In genomic region chr5:33207136-33207535, GRCm38 (mm10) we compare ENCODE assay signal across 20 mouse cellular contexts. TPM values are rescaled to one million over a fixed set of nuclear protein-coding genes. Genes with fewer than 3 reads are reported as not detected.
DNase-seq lines count a peak whose midpoint lies in the region; ATAC-seq and TF ChIP-seq lines count a peak whose summit lies in the region.
"Had no signal": no experiment of that assay in that cellular context is flagged by ENCODE, and none has a peak within 500 bp of the region (broad histone marks: within the 10 kb centered on the region; RNA-seq: fewer than 3 reads in every experiment).

No protein-coding gene starts in this region.

- peak; percentile 81 for DNase-seq in heart, adult 11 months
- no peak for DNase-seq in heart, postnatal 14 days
- peak; percentile 30 for DNase-seq in lung, embryonic 14.5 days
- DNase-seq in lung, postnatal 10 days: no peak
- DNase-seq in stomach, postnatal 0 days (ENCODE audit: low spot score): no peak
- DNase-seq in limb, embryonic 10.5 days (ENCODE audit: low spot score): peak; percentile 12
- DNase-seq in gastrocnemius, postnatal 36 days: no peak
- DNase-seq: adrenal gland, adult 8-10 months; adrenal gland, postnatal 14 days; adrenal gland, postnatal 36 days; cerebellum, adult 11-12 months; cerebellum, adult 2 months; cerebellum, adult 9-10 months; cerebellum, postnatal 25 days; forebrain, postnatal 0 days had no signal

- ATAC-seq in lung, embryonic 14.5 days (ENCODE audit: insufficient read depth): no peak
- no peak for ATAC-seq in stomach, embryonic 16.5 days (ENCODE audit: insufficient read depth, low FRiP score)
- no peak for ATAC-seq in stomach, postnatal 0 days (ENCODE audit: low FRiP score, low TSS enrichment)
- ATAC-seq: forebrain, embryonic 15.5 days; forebrain, postnatal 0 days had no signal

- H3K4me2 ChIP-seq in lung, embryonic 14.5 days: no peak overlapping the region
- no peak overlapping the region for H3K4me2 ChIP-seq in stomach, embryonic 16.5 days (ENCODE audit: low read depth, low read length)
- no peak overlapping the region for H3K4me2 ChIP-seq in stomach, postnatal 0 days (replicated peaks; ENCODE audit: low read depth)
- H3K4me2 ChIP-seq: embryonic facial prominence, embryonic 12.5 days; forebrain, embryonic 12.5 days; forebrain, embryonic 15.5 days had no signal

- H3K27ac ChIP-seq in lung, embryonic 14.5 days (ENCODE audit: low read depth): no peak overlapping the region
- H3K27ac ChIP-seq in stomach, embryonic 16.5 days (ENCODE audit: low read length): no peak overlapping the region
- H3K27ac ChIP-seq in stomach, postnatal 0 days (replicated peaks): no peak overlapping the region
- no peak overlapping the region for H3K27ac ChIP-seq in limb, embryonic 10.5 days
- H3K27ac ChIP-seq: embryonic facial prominence, embryonic 10.5 days; embryonic facial prominence, embryonic 12.5 days; forebrain, embryonic 12.5 days; forebrain, embryonic 15.5 days had no signal

- no peak for TF ChIP-seq EP300 in stomach, postnatal 0 days (optimal IDR thresholded peaks at IDR 0.05)

- no peaks in the 10 kb centered on the region for H3K36me3 ChIP-seq in lung, embryonic 14.5 days (ENCODE audit: insufficient read depth)
- no peaks in the 10 kb centered on the region for H3K36me3 ChIP-seq in stomach, embryonic 16.5 days (ENCODE audit: control insufficient read depth, insufficient read depth, low read length)
- H3K36me3 ChIP-seq in stomach, postnatal 0 days (ENCODE audit: control insufficient read depth, insufficient read depth, low read length): no peaks in the 10 kb centered on the region
- H3K36me3 ChIP-seq in limb, embryonic 10.5 days: no peaks in the 10 kb centered on the region
- H3K36me3 ChIP-seq: embryonic facial prominence, embryonic 10.5 days; embryonic facial prominence, embryonic 12.5 days; forebrain, embryonic 12.5 days; forebrain, embryonic 15.5 days had no signal

- H3K9me3 ChIP-seq in lung, embryonic 14.5 days (ENCODE audit: low read depth, low read length): no peaks in the 10 kb centered on the region
- H3K9me3 ChIP-seq in stomach, embryonic 16.5 days (replicated peaks; ENCODE audit: control insufficient read depth, low read length): no peaks in the 10 kb centered on the region
- no peaks in the 10 kb centered on the region for H3K9me3 ChIP-seq in stomach, postnatal 0 days (ENCODE audit: control insufficient read depth, low read length)
- no peaks in the 10 kb centered on the region for H3K9me3 ChIP-seq in limb, embryonic 10.5 days (replicated peaks)
- H3K9me3 ChIP-seq: embryonic facial prominence, embryonic 10.5 days; embryonic facial prominence, embryonic 12.5 days; forebrain, embryonic 12.5 days; forebrain, embryonic 15.5 days had no signal

- no peak overlapping the region for H3K9ac ChIP-seq in lung, embryonic 14.5 days
- H3K9ac ChIP-seq in stomach, embryonic 16.5 days (ENCODE audit: low read length): 0 out of 2 replicates have a peak overlapping the region, but pooled peaks have one; percentile 5
- no peak overlapping the region for H3K9ac ChIP-seq in stomach, postnatal 0 days (ENCODE audit: low read length)
- H3K9ac ChIP-seq: embryonic facial prominence, embryonic 12.5 days; forebrain, embryonic 12.5 days; forebrain, embryonic 15.5 days; forebrain, postnatal 0 days had no signal

- TF ChIP-seq CTCF in lung, embryonic 14.5 days (IDR thresholded peaks at IDR 0.05; ENCODE audit: low read depth): no peak
- no peak for TF ChIP-seq CTCF in stomach, postnatal 0 days (IDR thresholded peaks at IDR 0.05; ENCODE audit: low read depth)

- H3K4me1 ChIP-seq in lung, embryonic 14.5 days (ENCODE audit: insufficient read depth): no peaks in the 10 kb centered on the region
- 0 out of 2 replicates have a peak, but pooled peaks cover 7% of the 10 kb centered on the region for H3K4me1 ChIP-seq in stomach, embryonic 16.5 days (ENCODE audit: control insufficient read depth, insufficient read depth, low read length)
- no peaks in the 10 kb centered on the region for H3K4me1 ChIP-seq in stomach, postnatal 0 days (replicated peaks; ENCODE audit: control insufficient read depth, insufficient read depth)
- H3K4me1 ChIP-seq in limb, embryonic 10.5 days: 0 out of 2 replicates have a peak, but pooled peaks cover 2% of the 10 kb centered on the region
- H3K4me1 ChIP-seq: embryonic facial prominence, embryonic 10.5 days; embryonic facial prominence, embryonic 12.5 days; forebrain, embryonic 12.5 days had no signal

- H3K4me3 ChIP-seq in lung, embryonic 14.5 days (ENCODE audit: low read depth, low read length): no peak overlapping the region
- no peak overlapping the region for H3K4me3 ChIP-seq in stomach, embryonic 16.5 days (replicated peaks; ENCODE audit: low read length)
- H3K4me3 ChIP-seq in stomach, postnatal 0 days (ENCODE audit: low read depth, low read length): no peak overlapping the region
- no peak overlapping the region for H3K4me3 ChIP-seq in limb, embryonic 10.5 days
- H3K4me3 ChIP-seq: embryonic facial prominence, embryonic 10.5 days; embryonic facial prominence, embryonic 12.5 days; forebrain, embryonic 12.5 days; forebrain, embryonic 15.5 days had no signal

- intact Hi-C loops in heart, postnatal 14 days (cut with DNase I): no loop called here
- intact Hi-C loops in gastrocnemius, postnatal 36 days (cut with DNase I): no loop called here

- no peaks in the 10 kb centered on the region for H3K27me3 ChIP-seq in lung, embryonic 14.5 days (ENCODE audit: insufficient read depth, low read length)
- H3K27me3 ChIP-seq in stomach, embryonic 16.5 days (ENCODE audit: control insufficient read depth, insufficient read depth, low read length): no peaks in the 10 kb centered on the region
- H3K27me3 ChIP-seq in stomach, postnatal 0 days (ENCODE audit: control insufficient read depth, insufficient read depth, low read length): no peaks in the 10 kb centered on the region
- H3K27me3 ChIP-seq in limb, embryonic 10.5 days (ENCODE audit: low read depth, poor library complexity, severe bottlenecking): no peaks in the 10 kb centered on the region
- H3K27me3 ChIP-seq: embryonic facial prominence, embryonic 12.5 days; forebrain, embryonic 15.5 days had no signal

- 43% methylated on average over 9 of the region's 9 CpGs for WGBS in lung, embryonic 14.5 days
- WGBS in stomach, embryonic 16.5 days: 53% methylated on average over 9 of the region's 9 CpGs
- 54% methylated on average over 9 of the region's 9 CpGs for WGBS in stomach, postnatal 0 days
- 62% methylated on average over 9 of the region's 9 CpGs for WGBS in limb, embryonic 10.5 days

RNA-seq across cellular contexts. Expression of gene Spon2, which starts 11.1 kb away (rescaled TPM):
- total RNA-seq in heart, postnatal 14 days (2021): 10 to 100 TPM in 1 of 2 experiments, 1 to 10 TPM in 1; 6.4 to 10.7 TPM
- 10.5 and 12.1 TPM in 2 replicates for polyA plus RNA-seq in lung, embryonic 14.5 days (2014; fragmentation: Nextera tagmentation; extraction: Ambion mirVana)
- 60.9 and 73.3 TPM in 2 replicates for polyA plus RNA-seq in stomach, embryonic 16.5 days (2015; fragmentation: Nextera tagmentation; extraction: Ambion mirVana)
- 41.2 and 43.6 TPM in 2 replicates for polyA plus RNA-seq in stomach, postnatal 0 days (2015; fragmentation: Nextera tagmentation; extraction: Ambion mirVana)
- polyA plus RNA-seq in limb, embryonic 10.5 days (2016; fragmentation: Nextera tagmentation; extraction: Ambion mirVana): 2.8 TPM in 2 replicates
- 1 to 10 TPM; 1.2 to 2.0 TPM for total RNA-seq in gastrocnemius, postnatal 36 days (2021)

Comparison
In these comparisons a context has a peak if more than half of its experiments do, and no peak if none do; other contexts are left out.
1. DNase-seq: peak in heart, adult 11 months (single experiment), lung, embryonic 14.5 days (single experiment) and limb, embryonic 10.5 days (single experiment); none in heart, postnatal 14 days (0 of 2), lung, postnatal 10 days (single experiment), stomach, postnatal 0 days (single experiment) and gastrocnemius, postnatal 36 days (0 of 2).